Mouse (Mus musculus) heart, postnatal 4 days (tissue): ENCODE data around the gene Kcng1. TPM values are rescaled to one million over a fixed set of nuclear protein-coding genes. Genes with fewer than 3 reads are reported as not detected.

Source experiments
- DNase-seq: peaks from one replicate; pipeline ENCODE4 v3.0.0; 2021
- total RNA-seq, 2 experiments: library from RNA; stranded (reverse); gene quantifications; 2 replicates each; pipeline ENCODE4 v1.2.3; 2021

Kcng1 gene
- under 1 TPM in 1 of 2 experiments, not detected in 1; 0.07 TPM for total RNA-seq

- no peak for DNase-seq
Observed at GRCm38 (mm10) chr2:168281582-168281981, at the start of gene Kcng1. Kcng1 (minus strand) TSS chr2:168281736.

- no peak for DNase-seq
Observed at GRCm38 (mm10) chr2:168330421-168331070, 49.0 kb upstream of the Kcng1 start.

- no peak for DNase-seq
Observed at GRCm38 (mm10) chr2:168321716-168322374, 40.3 kb upstream of the Kcng1 start.

GRCm38 (mm10) chr2:168320388-168321182 is 39.0 kb upstream of the Kcng1 start:
- DNase-seq = no peak

- no peak for DNase-seq
Observed at GRCm38 (mm10) chr2:168314646-168315446, 33.3 kb upstream of the Kcng1 start.

- DNase-seq = no peak
Observed at GRCm38 (mm10) chr2:168312504-168312903, 31.0 kb upstream of the Kcng1 start.

- no peak for DNase-seq
Observed at GRCm38 (mm10) chr2:168311006-168311405, 29.5 kb upstream of the Kcng1 start.

- no peak for DNase-seq
Observed at GRCm38 (mm10) chr2:168308916-168309315, 27.4 kb upstream of the Kcng1 start.

GRCm38 (mm10) chr2:168299650-168300049 is 18.1 kb upstream of the Kcng1 start:
- no peak for DNase-seq

- no peak for DNase-seq
Observed at GRCm38 (mm10) chr2:168296530-168296929, 15.0 kb upstream of the Kcng1 start.

- DNase-seq = no peak
Observed at GRCm38 (mm10) chr2:168292521-168292920, 11.0 kb upstream of the Kcng1 start.

GRCm38 (mm10) chr2:168292041-168292440 is 10.5 kb upstream of the Kcng1 start:
- DNase-seq = no peak

- DNase-seq = no peak
Observed at GRCm38 (mm10) chr2:168289851-168290250, 8.3 kb upstream of the Kcng1 start.

GRCm38 (mm10) chr2:168289016-168289415 is 7.5 kb upstream of the Kcng1 start:
- no peak for DNase-seq

- no peak for DNase-seq
Observed at GRCm38 (mm10) chr2:168286987-168287386, 5.5 kb upstream of the Kcng1 start.

GRCm38 (mm10) chr2:168285143-168285542 is 3.6 kb upstream of the Kcng1 start:
- DNase-seq = no peak

GRCm38 (mm10) chr2:168280729-168281581 is 581 bp downstream of the Kcng1 start:
- DNase-seq = peak; percentile 25

GRCm38 (mm10) chr2:168274374-168274935 is 7.1 kb downstream of the Kcng1 start:
- peak; percentile 80 for DNase-seq

GRCm38 (mm10) chr2:168273387-168273786 is 8.1 kb downstream of the Kcng1 start:
- no peak for DNase-seq

GRCm38 (mm10) chr2:168268033-168268432 is 13.5 kb downstream of the Kcng1 start:
- DNase-seq = peak; percentile 39

GRCm38 (mm10) chr2:168260900-168261299 is 20.6 kb downstream of the Kcng1 start:
- no peak for DNase-seq
